Mouse (Mus musculus) thymus, adult 2 months (tissue): ENCODE data around the gene Dazap1.

Source experiments
- CTCF ChIP-seq: fragments of 200-500 bp; IDR thresholded peaks from 2 replicates; pipeline ENCODE4 v1.5.1; 2012; ENCODE audit warnings: mild to moderate bottlenecking, control low read depth, low read length, moderate library complexity, borderline replicate concordance; ENCODE audit not compliant: control insufficient read depth, poor library complexity, insufficient read depth; ENCODE audit errors: extremely low read depth
- POLR2A ChIP-seq: fragments of 200-500 bp; IDR thresholded peaks from 2 replicates; pipeline ENCODE4 v1.6.1; 2012; ENCODE audit warnings: mild to moderate bottlenecking, low read length, control low read depth, moderate library complexity; ENCODE audit not compliant: control insufficient read depth, poor library complexity, insufficient read depth; ENCODE audit errors: extremely low read depth

DNA sequence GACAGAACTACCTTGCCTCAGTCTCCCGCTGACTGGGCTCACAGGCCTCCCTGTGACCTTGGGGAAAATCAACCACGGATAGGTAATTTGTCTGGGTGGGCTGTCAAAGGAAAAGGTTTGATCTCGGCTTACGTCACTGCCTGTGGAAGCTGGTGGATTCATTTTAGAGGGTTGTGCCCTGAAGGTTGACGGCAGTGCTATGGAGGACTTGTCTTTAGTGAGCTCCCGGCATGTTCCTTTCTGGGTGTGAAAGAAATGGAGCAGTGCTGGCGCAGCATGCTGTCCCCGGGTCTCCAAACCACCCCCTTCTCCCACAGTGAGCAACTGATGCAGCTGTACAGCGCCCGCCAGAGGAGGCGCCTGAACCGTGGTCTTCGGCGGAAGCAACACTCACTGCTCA is 32.0 kb downstream of the Dazap1 start:
- no peak for TF ChIP-seq CTCF
- no peak for TF ChIP-seq POLR2A
